ENCODE assay signal across 20 mouse cellular contexts in genomic region chr10:116264521-116264920, GRCm38 (mm10). TPM values are rescaled to one million over a fixed set of nuclear protein-coding genes. Genes with fewer than 3 reads are reported as not detected.
"Had no signal": no experiment of that assay in that cellular context is flagged by ENCODE, and none has a peak within 500 bp of the region (broad histone marks: within the 10 kb centered on the region; RNA-seq: fewer than 3 reads in every experiment).

No protein-coding gene starts in this region.

- H3K27me3 ChIP-seq: midbrain, embryonic 12.5 days; neural tube, embryonic 13.5 days; neural tube, embryonic 15.5 days had no signal

- ATAC-seq: midbrain, embryonic 16.5 days had no signal

- H3K27ac ChIP-seq: midbrain, embryonic 10.5 days; midbrain, embryonic 12.5 days; neural tube, embryonic 13.5 days; neural tube, embryonic 15.5 days had no signal

- H3K9me3 ChIP-seq: midbrain, embryonic 10.5 days; midbrain, embryonic 12.5 days; neural tube, embryonic 13.5 days; neural tube, embryonic 15.5 days had no signal

- H3K4me1 ChIP-seq: neural tube, embryonic 13.5 days had no signal

- H3K4me3 ChIP-seq: midbrain, embryonic 10.5 days; midbrain, embryonic 12.5 days; myocyte; neural tube, embryonic 13.5 days; neural tube, embryonic 15.5 days had no signal

- H3K4me2 ChIP-seq: lung, embryonic 14.5 days; midbrain, embryonic 12.5 days; neural tube, embryonic 13.5 days; neural tube, embryonic 15.5 days had no signal

- DNase-seq: lung, embryonic 14.5 days; lung, postnatal 10 days; lung, postnatal 4 days; midbrain, embryonic 14.5 days; retina, postnatal 1 day; right cerebral cortex, adult 18-20 months; right cerebral cortex, postnatal 25 days; right cerebral cortex, postnatal 4 days; spleen, adult 18-20 months; thymus, adult 18-20 months; thymus, postnatal 14 days; thymus, postnatal 36 days had no signal

- H3K9ac ChIP-seq: lung, embryonic 14.5 days; midbrain, embryonic 12.5 days; neural tube, embryonic 13.5 days; neural tube, embryonic 15.5 days had no signal

- H3K36me3 ChIP-seq: midbrain, embryonic 10.5 days; midbrain, embryonic 12.5 days; neural tube, embryonic 13.5 days; neural tube, embryonic 15.5 days had no signal

RNA-seq across cellular contexts. Expression of gene Ptprb, which starts 10.8 kb away (rescaled TPM):
- total RNA-seq: megakaryocyte, adult 5-6 weeks; megakaryocyte-erythroid progenitor cell, adult 5-6 weeks had no signal
